Mouse (Mus musculus): ENCODE data around the gene Nod1.

Nod1 gene

DNA sequence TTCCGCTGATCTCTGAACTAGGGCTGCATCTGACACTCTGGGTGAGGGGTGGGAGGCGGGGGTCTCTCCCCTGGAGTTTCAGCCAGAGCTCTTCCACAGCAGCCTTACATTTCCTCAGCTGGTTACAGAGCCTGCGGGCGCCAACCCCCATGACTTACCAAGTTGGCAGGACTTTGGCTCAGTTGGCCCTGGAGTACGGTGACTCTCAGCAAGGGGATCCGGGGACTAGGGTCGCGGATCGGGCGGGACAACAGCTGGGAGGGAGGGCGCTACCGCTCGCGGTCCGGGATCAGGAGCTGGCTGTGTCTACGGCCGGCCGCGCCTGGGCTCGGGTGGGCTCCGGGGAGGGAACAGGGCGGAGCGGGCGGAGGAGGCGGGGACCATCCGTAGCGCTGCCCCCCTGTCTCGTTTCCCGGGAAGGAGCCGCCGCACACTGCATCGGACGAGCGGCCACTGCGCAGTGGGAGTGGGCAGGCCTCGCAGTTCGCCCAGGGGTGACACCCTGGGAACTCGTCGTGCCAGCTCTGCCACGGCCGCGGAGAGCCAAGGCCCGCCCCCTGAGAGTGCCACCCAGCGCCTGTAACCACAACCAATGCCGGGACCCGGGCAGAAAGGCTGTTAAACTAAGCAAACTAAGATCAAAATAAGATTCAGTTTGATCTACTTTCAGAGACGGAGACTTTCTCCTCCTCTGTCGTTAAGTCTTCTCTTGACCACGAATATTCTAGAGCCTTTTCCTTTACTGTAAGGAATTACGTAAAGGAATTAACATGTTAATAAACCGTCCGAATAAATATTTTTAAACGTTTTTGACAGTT is at the start of gene Nod1:
Nod1 (minus strand) TSS at position 502 of the 818 bp plus-strand sequence.
- peak; percentile 53 for DNase-seq (ENCODE audit: low spot score)

DNA sequence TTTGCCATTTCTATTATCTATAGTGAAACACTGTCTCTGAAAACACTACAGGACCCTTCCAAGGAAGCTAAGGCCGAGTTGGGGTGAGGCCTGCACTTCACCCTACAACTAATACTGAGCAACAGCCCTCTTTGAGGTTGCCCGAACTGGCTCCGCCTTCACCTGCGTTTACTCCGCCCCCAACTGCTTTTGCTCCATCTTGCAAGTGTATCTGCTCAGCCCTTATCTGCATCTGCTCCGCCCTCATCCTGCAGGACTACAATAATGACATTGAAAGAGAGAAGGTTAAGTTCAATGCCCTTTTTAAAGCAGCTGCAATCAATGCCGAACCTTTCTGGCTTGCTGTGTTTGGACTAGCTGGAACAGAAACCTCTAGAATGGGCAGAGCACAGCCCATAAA is 49.4 kb upstream of the Nod1 start:
- no peak for DNase-seq (ENCODE audit: low spot score)

DNA sequence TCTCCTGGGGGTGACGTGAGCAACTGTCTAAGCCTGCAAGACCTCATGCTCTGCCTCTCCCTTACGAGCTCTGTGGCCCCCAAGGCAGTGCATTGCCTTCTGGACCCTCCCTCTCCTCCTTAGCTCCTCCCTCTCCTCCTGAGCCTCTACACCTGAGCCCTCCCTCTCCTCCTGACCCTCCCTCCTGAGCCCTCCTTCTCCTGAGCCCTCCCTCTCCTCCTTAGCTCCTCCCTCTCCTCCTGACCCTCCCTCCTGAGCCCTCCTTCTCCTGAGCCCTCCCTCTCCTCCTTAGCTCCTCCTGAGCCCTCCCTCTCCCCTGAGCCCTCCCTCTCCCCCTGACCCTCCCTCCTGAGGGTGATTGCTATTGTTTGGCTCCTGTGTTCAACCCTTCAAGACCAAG is 46.0 kb upstream of the Nod1 start:
- DNase-seq (ENCODE audit: low spot score) = no peak

DNA sequence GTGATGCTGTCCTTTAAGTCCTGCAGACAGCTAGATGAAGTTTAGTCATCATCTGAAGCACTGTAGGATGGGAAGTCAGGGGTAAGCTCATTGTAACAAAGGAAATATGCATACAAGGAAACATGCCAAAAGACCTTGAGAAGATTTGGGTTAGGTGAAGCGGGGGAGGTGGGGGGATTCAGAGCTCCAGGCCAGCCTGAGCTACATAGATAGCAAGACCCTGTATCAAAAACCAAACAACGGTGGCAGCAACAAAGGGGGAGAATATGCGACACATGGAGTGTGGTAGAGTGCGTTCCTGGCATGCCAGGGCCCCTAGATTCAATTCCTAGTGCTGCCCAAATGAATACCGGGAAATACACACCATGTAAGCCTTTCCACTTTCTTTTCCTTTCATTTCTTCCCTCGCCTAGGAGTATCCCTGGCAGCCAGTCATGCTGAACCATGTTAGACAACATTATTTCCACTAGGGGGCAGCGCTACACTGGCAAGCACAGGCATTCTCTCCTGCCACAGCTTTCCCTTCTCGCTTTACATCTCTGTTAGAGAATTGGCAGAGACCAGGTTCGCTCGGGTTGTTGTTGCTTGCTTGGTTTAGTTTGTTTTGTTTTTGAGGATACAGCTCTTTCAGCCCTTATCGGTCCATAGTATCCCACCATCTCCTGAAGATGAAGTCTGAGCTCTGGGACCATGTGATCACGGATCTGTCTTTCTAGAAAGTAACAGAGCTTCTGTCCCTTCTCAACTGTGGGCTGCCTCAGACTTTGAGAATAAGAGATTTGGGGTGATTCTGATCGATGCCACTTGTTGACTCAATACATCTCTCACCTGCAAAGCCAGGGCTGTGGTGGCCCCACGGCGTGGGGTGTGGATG is 44.5 kb upstream of the Nod1 start:
- DNase-seq (ENCODE audit: low spot score) = no peak

DNA sequence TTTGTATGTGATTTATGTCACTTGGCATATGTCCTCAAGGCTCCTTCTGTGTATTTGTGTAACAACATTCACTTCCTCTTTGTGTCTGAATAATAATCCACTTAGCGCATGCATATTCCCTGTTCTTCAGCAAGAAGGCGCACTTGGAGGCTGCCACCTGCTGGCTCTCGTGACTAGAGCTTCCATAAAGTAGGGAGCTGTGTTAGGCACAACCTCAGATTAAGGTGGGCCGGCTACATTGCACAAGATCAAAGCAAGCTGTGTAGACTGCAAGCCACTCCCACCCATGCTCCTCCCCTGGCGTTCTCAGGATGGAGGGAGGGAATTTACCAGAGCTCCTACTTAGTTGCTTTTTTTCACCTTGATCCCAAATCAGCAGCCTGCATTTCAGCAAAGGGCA is 43.8 kb upstream of the Nod1 start:
- DNase-seq (ENCODE audit: low spot score) = no peak

DNA sequence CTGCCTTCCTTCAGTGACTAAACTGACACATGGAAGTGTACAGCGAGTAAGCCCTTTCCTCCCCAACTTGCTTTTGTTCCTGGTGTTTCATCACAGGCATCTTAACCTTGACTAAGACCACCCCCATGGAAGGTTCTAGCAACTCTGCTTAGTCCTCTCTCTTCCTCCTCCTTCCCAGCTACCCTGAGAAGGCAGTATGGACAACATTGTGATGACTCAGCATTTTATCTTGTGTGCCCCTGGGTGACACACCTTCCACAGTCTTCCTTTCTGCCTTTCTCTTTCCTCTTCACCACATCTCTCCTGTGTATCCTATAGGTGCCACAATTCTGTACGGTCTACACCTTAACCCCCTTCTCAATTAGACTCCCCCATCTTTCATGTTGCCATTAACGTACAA is 41.8 kb upstream of the Nod1 start:
- DNase-seq (ENCODE audit: low spot score) = no peak

DNA sequence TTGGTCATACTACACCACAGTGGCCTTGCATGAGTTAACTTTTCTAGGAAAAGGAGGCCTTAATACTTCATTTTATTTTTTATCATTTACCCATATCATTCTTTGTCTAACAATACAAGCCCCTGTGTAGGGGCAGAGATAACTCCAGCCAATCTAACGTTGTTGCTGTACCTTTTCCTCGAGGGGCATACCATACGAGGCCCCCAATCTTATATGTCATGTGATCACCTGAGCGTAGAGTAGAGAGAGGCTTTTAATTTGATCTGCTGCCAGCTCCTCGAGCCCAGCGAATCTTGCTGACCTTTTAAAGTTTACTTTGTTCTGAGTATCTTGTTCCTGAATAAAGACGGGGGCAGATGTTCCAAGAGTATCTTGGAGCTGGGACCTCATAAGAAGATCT is 40.1 kb upstream of the Nod1 start:
- no peak for DNase-seq (ENCODE audit: low spot score)

DNA sequence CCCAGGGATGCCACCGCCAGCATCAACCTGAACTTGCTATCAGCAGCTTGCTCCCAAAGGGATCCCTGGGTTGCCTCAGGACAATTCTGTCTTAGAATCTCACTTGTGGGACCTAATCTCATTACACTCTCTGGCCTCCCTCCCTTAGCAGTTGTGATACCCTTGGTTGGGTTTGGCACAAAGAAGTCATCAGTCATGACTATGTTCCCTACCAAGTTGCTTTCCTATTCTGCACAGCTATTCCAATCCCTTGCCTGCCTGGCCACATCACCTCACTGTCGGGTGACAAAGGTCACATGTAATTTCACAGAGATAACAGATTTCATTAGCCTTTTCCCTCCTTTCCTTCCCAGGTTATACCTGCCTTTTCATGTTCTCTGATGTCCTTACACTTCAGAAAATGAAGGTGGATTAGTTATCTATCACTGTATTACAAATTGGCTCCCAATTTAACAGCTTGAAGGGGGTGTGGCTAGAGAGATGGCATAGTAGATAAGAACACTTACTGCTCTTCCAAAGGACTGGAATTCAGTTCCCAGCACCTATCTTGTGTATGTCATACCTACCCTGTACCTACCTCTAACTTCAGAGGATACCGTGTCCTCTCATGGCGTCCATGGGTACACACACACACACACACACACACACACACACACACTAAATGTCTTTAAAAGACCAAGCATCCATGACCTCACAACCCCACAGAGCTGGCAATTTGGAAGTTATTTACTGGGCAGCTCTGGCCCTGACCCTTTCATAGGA is 38.1 kb upstream of the Nod1 start:
- no peak for DNase-seq (ENCODE audit: low spot score)

DNA sequence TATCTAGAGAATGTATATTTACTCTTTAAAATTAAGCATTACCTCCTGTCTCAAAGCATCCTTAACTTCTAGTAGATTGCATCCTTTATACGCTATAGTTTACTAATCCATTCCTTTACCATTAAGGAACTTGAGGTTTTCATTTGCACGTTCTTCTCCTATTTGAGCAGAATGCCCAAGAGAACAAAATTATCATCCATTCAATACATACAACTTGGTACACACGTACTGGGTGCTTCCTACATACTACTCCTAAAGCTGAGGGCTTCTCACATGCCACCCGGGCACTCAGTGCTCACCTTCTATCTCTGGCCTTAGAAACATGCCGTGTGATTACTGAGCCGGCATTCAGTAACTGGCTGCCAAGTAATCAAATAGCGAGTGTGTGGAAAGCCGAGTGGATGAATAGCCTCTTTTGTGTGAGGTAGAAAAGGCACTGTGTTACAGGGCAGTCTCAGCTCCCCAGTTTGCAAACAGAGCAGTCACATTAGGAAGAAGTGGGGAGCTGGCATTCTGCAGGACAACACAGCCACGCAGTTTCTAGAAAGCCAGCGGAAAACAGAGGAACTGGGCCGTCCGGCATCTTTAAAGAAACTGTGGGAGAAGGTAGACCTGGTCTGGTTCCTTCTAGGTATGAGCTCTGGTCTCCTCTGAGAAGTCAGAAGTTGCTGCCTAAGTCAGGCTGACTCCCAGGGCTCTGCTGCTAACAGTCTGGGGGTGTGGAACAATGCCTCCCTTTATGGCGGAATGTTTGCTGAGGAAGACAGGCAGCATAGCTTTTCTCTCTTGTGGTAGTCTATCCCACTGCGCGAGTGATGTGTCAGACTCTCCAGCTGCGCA is 37.2 kb upstream of the Nod1 start:
- DNase-seq (ENCODE audit: low spot score) = no peak

DNA sequence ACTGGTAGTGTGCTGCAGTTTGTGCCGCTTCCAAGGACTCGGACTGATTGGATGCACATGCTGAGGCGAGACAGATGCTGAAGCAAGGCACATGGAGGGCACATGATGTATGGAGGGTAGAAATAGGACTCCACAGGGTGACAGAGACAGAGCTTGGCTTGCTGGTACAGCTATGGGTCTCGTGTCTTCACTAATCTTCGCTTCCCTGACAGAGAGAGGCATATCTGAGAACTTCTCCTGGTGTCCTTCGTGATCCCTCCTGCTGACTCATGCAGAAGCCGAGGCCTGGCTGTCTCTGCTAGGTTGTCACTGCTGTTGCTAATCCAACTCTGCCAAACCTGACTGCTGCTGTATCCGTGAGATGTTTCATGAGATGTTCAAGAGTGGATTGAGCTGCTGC is 36.0 kb upstream of the Nod1 start:
- DNase-seq (ENCODE audit: low spot score) = no peak

DNA sequence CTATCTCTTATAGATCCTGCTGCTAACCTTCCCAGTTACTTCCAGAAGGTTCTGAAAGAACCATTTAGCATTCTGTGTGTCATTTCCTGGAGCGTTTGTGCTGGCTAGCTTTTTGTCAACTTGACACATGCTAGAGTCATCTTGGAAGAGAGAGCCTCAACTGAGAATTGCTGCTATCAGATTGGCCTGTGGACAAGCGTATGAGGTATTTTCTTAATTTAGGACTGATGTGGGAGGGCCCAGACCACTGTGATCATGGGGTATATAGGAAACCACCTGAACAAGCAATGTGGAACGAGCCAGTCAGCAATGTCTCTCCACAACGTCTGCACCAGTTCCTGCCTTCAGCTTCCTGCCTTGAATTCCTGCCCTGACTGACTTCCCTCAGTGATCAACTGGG is 31.1 kb upstream of the Nod1 start:
- DNase-seq (ENCODE audit: low spot score) = no peak

DNA sequence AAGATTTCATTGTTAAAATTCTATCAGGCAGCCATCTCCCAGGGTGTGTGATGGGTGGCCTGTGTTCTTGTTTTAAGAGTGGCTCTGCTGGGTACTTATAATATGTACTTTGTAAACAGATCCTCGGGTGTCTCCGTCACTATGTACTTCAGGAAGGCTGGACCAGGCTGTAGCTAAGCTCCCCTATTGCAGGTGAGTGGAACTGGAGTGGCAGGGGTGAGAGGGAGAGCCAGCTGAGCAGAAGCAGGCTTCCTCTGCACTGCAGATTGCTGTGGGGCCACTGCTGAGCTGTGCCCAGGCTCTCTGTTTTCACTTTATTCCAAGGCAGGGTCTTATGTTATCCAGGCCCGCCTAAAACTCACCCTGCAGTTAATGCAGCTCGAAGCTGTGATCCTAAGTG is 30.0 kb upstream of the Nod1 start:
- DNase-seq (ENCODE audit: low spot score) = no peak

DNA sequence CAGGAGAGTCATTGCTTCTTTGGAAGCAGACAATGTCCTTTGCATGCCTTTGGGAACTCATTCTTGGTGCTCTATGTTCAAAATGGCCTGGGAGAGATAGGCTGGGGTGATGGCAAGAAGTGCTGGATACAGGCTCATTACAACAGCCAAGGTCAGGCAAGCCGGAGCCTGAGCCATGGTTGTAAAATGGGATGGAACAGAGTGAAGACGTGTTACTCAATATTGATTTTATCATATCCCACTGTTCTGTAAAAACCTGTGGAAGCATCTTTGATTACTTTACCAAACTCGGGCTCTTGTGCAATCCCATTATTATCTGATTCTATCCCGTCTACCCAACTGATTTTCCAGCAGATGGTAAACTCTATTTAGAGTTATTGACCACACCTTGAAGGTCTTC is 28.9 kb upstream of the Nod1 start:
- no peak for DNase-seq (ENCODE audit: low spot score)

DNA sequence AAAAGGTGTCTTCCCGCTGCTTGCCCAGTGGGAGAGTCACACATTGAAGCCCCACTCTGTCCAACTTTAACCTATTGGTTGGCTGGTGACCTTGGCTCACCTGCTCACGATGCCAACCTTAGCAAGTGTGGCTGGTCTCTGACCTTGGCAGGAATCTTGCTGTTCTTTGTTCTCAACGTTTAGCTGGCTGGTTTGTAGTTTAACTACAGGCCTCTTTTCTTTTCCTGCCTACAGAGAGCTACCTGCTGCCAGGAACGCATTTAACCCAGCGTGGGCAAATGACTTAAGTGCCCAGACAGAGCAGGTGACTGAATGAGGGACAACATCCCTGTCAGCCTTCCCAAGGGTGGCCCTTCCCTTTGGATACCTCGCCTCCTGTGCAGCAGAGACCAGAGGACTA is 25.3 kb upstream of the Nod1 start:
- DNase-seq (ENCODE audit: low spot score) = no peak

DNA sequence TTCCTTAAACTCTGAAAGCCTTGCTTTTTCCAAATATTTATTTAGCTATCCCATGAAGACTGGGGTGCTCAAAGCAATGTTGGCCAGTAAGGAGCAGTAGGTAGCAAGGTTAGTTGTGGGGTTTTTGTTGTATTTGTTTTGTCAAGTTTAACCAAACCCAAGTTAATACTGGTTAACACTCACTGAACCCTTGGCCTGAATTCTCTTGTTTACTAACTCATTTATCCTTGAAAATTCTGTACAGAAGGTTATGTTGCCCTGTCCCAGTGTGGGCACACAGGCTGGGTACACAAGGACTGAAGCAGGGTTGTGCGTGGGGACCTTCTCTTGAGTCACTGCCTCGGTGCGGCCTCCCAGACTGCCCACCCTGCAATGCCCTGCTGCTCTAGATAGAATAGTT is 23.9 kb upstream of the Nod1 start:
- no peak for DNase-seq (ENCODE audit: low spot score)

DNA sequence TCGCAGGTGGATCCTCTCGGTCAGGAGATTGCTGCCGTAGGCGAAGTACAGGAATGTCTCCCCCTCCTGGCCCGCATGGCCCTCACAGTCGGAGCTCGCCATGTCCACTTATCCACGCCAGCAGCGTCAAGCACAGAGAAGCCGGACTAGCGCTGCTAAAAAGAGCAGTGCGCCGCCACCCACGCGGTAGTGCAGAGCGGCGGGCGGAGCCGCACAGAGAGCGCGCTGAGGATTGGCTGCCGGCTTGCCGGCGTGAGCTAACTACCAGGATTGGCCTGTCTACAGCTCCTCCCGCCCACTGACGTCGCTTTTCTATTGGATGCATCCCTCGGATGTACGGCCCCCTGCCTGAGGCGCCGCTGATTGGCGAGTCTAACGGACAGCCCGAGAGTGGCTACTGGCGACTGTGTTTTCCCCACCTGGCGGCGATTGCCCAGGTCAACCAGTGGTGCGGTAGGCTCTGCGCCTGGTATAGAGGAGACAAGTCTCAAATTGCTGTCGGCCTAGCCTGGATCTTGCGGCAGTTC is 20.4 kb upstream of the Nod1 start, which contains the start of gene Ggct:
Ggct (minus strand) TSS at position 217 of the 527 bp plus-strand sequence.
- peak; percentile 77 for DNase-seq (ENCODE audit: low spot score)

DNA sequence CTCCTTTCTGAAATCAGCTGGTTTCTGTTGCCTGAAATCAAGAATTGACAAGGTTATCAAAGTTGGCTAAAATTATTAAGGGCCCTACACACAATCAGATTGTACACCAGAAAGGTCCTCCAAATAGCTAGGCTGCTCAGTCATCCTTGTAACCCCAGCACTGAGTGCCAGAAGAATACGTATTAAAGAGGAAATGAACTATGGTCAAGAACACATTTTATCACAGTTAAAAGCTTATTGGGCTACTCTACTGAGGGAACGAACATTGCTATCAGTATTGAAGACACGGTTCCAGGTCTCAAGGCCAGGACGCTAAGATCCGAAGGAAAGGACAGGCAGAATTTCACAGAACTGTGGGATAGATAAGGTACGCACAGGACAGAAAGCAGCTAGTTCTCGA is 19.7 kb upstream of the Nod1 start:
- no peak for DNase-seq (ENCODE audit: low spot score)

DNA sequence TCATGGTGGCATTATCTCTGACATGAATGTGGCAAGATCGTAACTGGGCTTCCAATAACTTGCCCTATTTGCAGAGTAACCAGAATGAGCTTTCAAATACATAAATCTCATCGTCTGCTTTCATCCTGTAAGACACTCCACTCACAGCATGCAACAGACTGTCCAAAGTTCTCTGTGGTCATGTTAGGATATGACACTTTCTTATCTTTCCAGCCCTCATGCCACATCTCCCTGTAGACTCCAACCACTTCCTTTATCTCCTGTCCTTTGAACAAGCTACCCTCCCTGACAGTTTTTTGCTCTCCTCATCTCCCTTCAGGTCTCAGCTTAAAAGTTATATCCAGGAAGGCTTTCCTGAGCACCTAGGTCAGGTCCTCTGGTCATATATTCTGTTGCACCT is 18.8 kb upstream of the Nod1 start:
- no peak for DNase-seq (ENCODE audit: low spot score)

DNA sequence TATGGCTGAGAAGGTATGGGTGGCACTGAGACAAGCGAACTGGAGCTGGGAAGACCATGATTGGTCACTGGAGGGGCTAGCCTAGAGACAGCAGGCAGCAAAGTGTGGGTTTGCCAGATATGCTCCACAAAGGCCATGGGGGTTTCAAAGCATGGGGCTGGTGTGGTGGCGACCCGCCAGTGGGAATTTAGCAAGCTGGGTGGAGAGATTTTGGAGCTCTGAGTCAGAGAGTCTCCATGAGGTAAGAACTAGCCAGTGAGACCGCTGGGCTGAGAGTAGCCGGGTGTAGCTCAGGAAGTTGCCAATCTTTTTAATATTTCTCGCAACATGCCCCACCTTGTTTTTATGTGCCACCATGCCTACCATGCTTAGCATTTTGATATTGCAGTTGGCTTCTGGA is 15.7 kb upstream of the Nod1 start:
- no peak for DNase-seq (ENCODE audit: low spot score)

DNA sequence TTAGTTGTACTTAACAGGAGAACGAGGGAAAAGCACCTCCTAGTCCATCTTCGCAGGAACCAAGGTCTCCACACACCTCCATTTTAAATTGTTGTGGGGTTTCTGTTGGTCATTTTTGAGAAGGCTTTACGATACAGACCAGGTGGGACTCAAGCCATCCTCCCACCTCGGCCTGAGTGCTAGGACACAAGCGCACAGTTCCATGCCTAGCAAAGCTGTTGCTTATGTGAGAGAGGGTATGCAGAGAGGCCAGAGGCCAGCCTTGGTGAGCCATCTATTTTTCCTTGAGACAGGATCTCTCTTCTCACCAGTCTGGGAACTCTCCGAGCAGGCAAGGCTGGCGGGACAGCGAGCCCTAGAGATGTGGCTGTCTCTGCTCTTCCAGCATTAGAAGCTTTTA is 11.7 kb upstream of the Nod1 start:
- DNase-seq (ENCODE audit: low spot score) = no peak

DNA sequence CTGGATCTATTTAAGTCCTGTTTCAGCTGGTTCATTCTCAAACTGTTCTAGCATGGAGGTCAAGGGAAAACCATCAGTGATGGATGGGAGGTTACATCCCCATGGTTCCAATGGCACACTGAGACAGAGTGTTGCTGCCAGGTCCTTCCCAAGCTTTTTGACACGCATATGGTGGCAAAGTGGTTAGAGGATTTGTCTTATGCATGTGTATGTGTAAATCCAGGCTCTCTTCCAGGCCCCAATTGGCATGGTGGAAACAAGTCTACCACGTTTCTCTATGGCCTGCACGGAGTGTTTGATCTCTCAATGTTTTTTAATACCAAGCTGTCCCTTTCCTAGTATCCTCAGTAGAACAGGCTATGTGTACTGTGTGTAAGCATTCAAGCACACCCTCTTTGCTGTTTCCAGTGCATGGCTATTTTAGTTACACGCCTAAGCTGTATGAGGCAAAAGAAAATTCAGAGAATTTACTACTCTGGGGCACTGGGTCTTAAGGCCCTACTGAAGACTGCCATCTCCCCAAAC is 11.2 kb upstream of the Nod1 start:
- DNase-seq (ENCODE audit: low spot score) = no peak

All from urinary bladder, postnatal 10 days (tissue).